Mouse (Mus musculus) liver, embryonic 11.5 days (tissue): Measurements from ENCODE around the gene Slc7a6os. TPM values are rescaled to one million over a fixed set of nuclear protein-coding genes. Genes with fewer than 3 reads are reported as not detected.
A peak's percentile ranks its signal among the peaks of the same experiment; 100 is the strongest.

Source experiments
- ATAC-seq: fragments of 200-750 bp; cut with Nextera tagmentation; replicated peaks from 2 replicates; pipeline ENCODE4 v1.8.0; 2017; ENCODE audit warnings: moderate number of reproducible peaks, mild to moderate bottlenecking, moderate TSS enrichment, moderate library complexity; ENCODE audit not compliant: low FRiP score
- DNase-seq: peaks from one replicate; pipeline ENCODE4 v3.0.0-alpha.2; 2017; ENCODE audit warnings: low spot score
- H3K27ac ChIP-seq: fragments of 300-500 bp; sonication (generic); 2 replicates; pipeline ENCODE4 v1.5.1; 2014; ENCODE audit warnings: mild to moderate bottlenecking, low read depth, low read length, control low read depth
- H3K27me3 ChIP-seq: fragments of 300-500 bp; sonication (generic); replicated peaks from 2 replicates; pipeline ENCODE4 v1.6.1; 2014; ENCODE audit warnings: low read length, mixed read lengths; ENCODE audit not compliant: control insufficient read depth, insufficient read depth
- H3K36me3 ChIP-seq: fragments of 300-500 bp; sonication (generic); 2 replicates; pipeline ENCODE4 v1.6.1; 2014; ENCODE audit warnings: mild to moderate bottlenecking, low read length, moderate library complexity, mixed read lengths; ENCODE audit not compliant: control insufficient read depth, insufficient read depth
- H3K4me1 ChIP-seq: fragments of 300-500 bp; sonication (generic); replicated peaks from 2 replicates; pipeline ENCODE4 v1.6.1; 2014; ENCODE audit warnings: low read length, mixed read lengths; ENCODE audit not compliant: control insufficient read depth, insufficient read depth
- H3K4me2 ChIP-seq: fragments of 300-500 bp; sonication (generic); 2 replicates; pipeline ENCODE4 v1.6.1; 2014; ENCODE audit warnings: mild to moderate bottlenecking, control low read depth, moderate library complexity
- H3K4me3 ChIP-seq: fragments of 300-500 bp; sonication (generic); 2 replicates; pipeline ENCODE4 v1.5.1; 2014; ENCODE audit warnings: low read depth, low read length, control low read depth
- H3K9ac ChIP-seq: fragments of 300-500 bp; sonication (generic); 2 replicates; pipeline ENCODE4 v1.6.1; 2014; ENCODE audit warnings: low read depth, low read length, control low read depth
- H3K9me3 ChIP-seq: fragments of 300-500 bp; sonication (generic); 2 replicates; pipeline ENCODE4 v1.6.1; 2016; ENCODE audit warnings: low read length, inconsistent platforms, mixed read lengths; ENCODE audit not compliant: control insufficient read depth
- WGBS: fragments of 180-500 bp; shearing (Covaris S2); extraction: QIAGEN DNeasy Blood & Tissue Kit; methylation state at CpG from one replicate; pipeline ENCODE4 v1.1.7; 2014; 5-methylcytosine and 5-hydroxymethylcytosine counted together
- polyA plus RNA-seq: library from polyadenylated mRNA; unstranded; fragments of >200 nt; fragmentation: Nextera tagmentation; extraction: Ambion mirVana; gene quantifications from 2 replicates; pipeline ENCODE4 v1.2.1, GENCODE M21; 2014

Slc7a6os gene
- polyA plus RNA-seq, 1 experiment from 2014 or later: 36.5 TPM

GRCm38 (mm10) chr8:106191639-106192038, 19.1 kb downstream of the Slc7a6os start:
- Histone ChIP-seq H3K27ac (no peak overlapping the region), H3K9ac (no peak overlapping the region), H3K4me1 (peaks cover 14% of the 10 kb centered on the region), H3K9me3 (no peaks in the 10 kb centered on the region), H3K4me2 (no peak overlapping the region), H3K36me3 (peaks cover 28% of the 10 kb centered on the region), H3K4me3 (no peak overlapping the region), H3K27me3 (no peaks in the 10 kb centered on the region)
- DNase-seq: no peak
- peak; percentile 84 for ATAC-seq
- 34% methylated on average over 5 of the region's 5 CpGs for WGBS

- Histone ChIP-seq H3K27me3 (no peaks in the 10 kb centered on the region), H3K36me3 (peaks cover 20% of the 10 kb centered on the region; the same call in 1 of the 2 replicates), H3K4me2 (no peak overlapping the region), H3K4me3 (no peak overlapping the region), H3K9ac (no peak overlapping the region), H3K27ac (no peak overlapping the region), H3K9me3 (no peaks in the 10 kb centered on the region), H3K4me1 (peaks cover 14% of the 10 kb centered on the region)
- 90% methylated on average over 4 of the region's 4 CpGs for WGBS
- ATAC-seq (no peak), DNase-seq (no peak)
Observed at GRCm38 (mm10) chr8:106189162-106189561, 21.6 kb downstream of the Slc7a6os start.

- ATAC-seq (no peak), DNase-seq (no peak)
- Histone ChIP-seq H3K9me3 (no peaks in the 10 kb centered on the region), H3K27me3 (no peaks in the 10 kb centered on the region), H3K9ac (no peak overlapping the region), H3K36me3 (peaks cover 11% of the 10 kb centered on the region; the same call in 1 of the 2 replicates), H3K4me1 (peaks cover 7% of the 10 kb centered on the region), H3K4me3 (no peak overlapping the region), H3K27ac (no peak overlapping the region), H3K4me2 (no peak overlapping the region)
- 92% methylated on average over 3 of the region's 3 CpGs for WGBS
Observed at GRCm38 (mm10) chr8:106186394-106186793, 24.3 kb downstream of the Slc7a6os start.

- H3K4me1 ChIP-seq: peaks cover under 1% of the 10 kb centered on the region; the same call in 1 of the 2 replicates
- H3K36me3 ChIP-seq: peaks cover 11% of the 10 kb centered on the region; the same call in 1 of the 2 replicates
- no peak overlapping the region for H3K27ac ChIP-seq
- H3K4me3 ChIP-seq: no peak overlapping the region
- H3K27me3 ChIP-seq: no peaks in the 10 kb centered on the region
- DNase-seq: no peak
- H3K9me3 ChIP-seq: no peaks in the 10 kb centered on the region
- no peak for ATAC-seq
- H3K4me2 ChIP-seq: no peak overlapping the region
- no peak overlapping the region for H3K9ac ChIP-seq
- 89% methylated on average over 8 of the region's 8 CpGs for WGBS
Observed at GRCm38 (mm10) chr8:106185628-106186270, 25.0 kb downstream of the Slc7a6os start.

- peaks cover 9% of the 10 kb centered on the region for H3K4me1 ChIP-seq
- no peaks in the 10 kb centered on the region for H3K27me3 ChIP-seq
- no peak for ATAC-seq
- H3K9ac ChIP-seq: no peak overlapping the region
- no peak for DNase-seq
- no peaks in the 10 kb centered on the region for H3K9me3 ChIP-seq
- H3K27ac ChIP-seq: no peak overlapping the region
- 68% methylated on average over 2 of the region's 2 CpGs for WGBS
- H3K36me3 ChIP-seq: no peaks in the 10 kb centered on the region
- H3K4me3 ChIP-seq: no peak overlapping the region
- no peak overlapping the region for H3K4me2 ChIP-seq
Observed at GRCm38 (mm10) chr8:106178428-106178827, 32.3 kb downstream of the Slc7a6os start.

GRCm38 (mm10) chr8:106177594-106177993, 33.1 kb downstream of the Slc7a6os start:
- Histone ChIP-seq H3K9me3 (no peaks in the 10 kb centered on the region), H3K4me1 (peaks cover 9% of the 10 kb centered on the region), H3K36me3 (no peaks in the 10 kb centered on the region), H3K9ac (no peak overlapping the region), H3K4me2 (no peak overlapping the region), H3K27ac (no peak overlapping the region; the same call in 1 of the 2 replicates), H3K27me3 (no peaks in the 10 kb centered on the region), H3K4me3 (no peak overlapping the region)
- no peak for DNase-seq
- WGBS: 74% methylated on average over 1 of the region's 1 CpGs
- no peak for ATAC-seq

- ATAC-seq (no peak), DNase-seq (no peak)
- peaks cover 9% of the 10 kb centered on the region for H3K4me1 ChIP-seq
Observed at GRCm38 (mm10) chr8:106176891-106177290, 33.8 kb downstream of the Slc7a6os start.

GRCm38 (mm10) chr8:106173566-106173965, 37.2 kb downstream of the Slc7a6os start:
- DNase-seq: no peak
- Histone ChIP-seq H3K9ac (no peak overlapping the region), H3K36me3 (no peaks in the 10 kb centered on the region), H3K4me1 (peaks cover 16% of the 10 kb centered on the region), H3K4me2 (no peak overlapping the region), H3K27me3 (no peaks in the 10 kb centered on the region), H3K9me3 (no peaks in the 10 kb centered on the region), H3K27ac (no peak overlapping the region), H3K4me3 (no peak overlapping the region)
- WGBS: 75% methylated on average over 3 of the region's 3 CpGs
- no peak for ATAC-seq

More at GRCm38 (mm10) chr8:106176891-106177290, 33.8 kb downstream of the Slc7a6os start:
- Histone ChIP-seq H3K9me3 (no peaks in the 10 kb centered on the region), H3K27ac (no peak overlapping the region), H3K27me3 (no peaks in the 10 kb centered on the region), H3K9ac (no peak overlapping the region), H3K4me3 (no peak overlapping the region), H3K36me3 (no peaks in the 10 kb centered on the region), H3K4me2 (no peak overlapping the region)
- WGBS: 37% methylated on average over 1 of the region's 1 CpGs

- no peaks in the 10 kb centered on the region for H3K9me3 ChIP-seq
- peaks cover 6% of the 10 kb centered on the region for H3K4me1 ChIP-seq
- 30% methylated on average over 6 of the region's 6 CpGs for WGBS
- DNase-seq (no peak), ATAC-seq (no peak)
- no peak overlapping the region for H3K27ac ChIP-seq
- H3K36me3 ChIP-seq: no peaks in the 10 kb centered on the region
- no peaks in the 10 kb centered on the region for H3K27me3 ChIP-seq
- peak overlapping the region; percentile 86 for H3K9ac ChIP-seq
- peak overlapping the region; percentile 98 for H3K4me2 ChIP-seq
- peak overlapping the region; percentile 88 for H3K4me3 ChIP-seq
Observed at GRCm38 (mm10) chr8:106169934-106170480, 40.7 kb downstream of the Slc7a6os start.
